Mouse (Mus musculus) liver, embryonic 16.5 days (tissue): ENCODE results near the gene Gm10322. TPM values are rescaled to one million over a fixed set of nuclear protein-coding genes. Genes with fewer than 3 reads are reported as not detected.

Experiments used
- ATAC-seq: fragments of 200-750 bp; cut with Nextera tagmentation; 2 replicates; pipeline ENCODE4 v1.8.0; 2017; ENCODE audit warnings: low read depth, mild to moderate bottlenecking, moderate number of reproducible peaks, moderate library complexity
- H3K27ac ChIP-seq: fragments of 300-500 bp; sonication (generic); 2 replicates; pipeline ENCODE4 v1.5.1; 2014; ENCODE audit warnings: mild to moderate bottlenecking, low read length
- H3K27me3 ChIP-seq: fragments of 300-500 bp; sonication (generic); 2 replicates; pipeline ENCODE4 v1.6.1; 2014; ENCODE audit warnings: low read depth, low read length, mixed read lengths; ENCODE audit not compliant: control insufficient read depth, insufficient read depth
- H3K36me3 ChIP-seq: fragments of 300-500 bp; sonication (generic); 2 replicates; pipeline ENCODE4 v1.6.1; 2014; ENCODE audit warnings: mild to moderate bottlenecking; ENCODE audit not compliant: control insufficient read depth, insufficient read depth
- H3K4me1 ChIP-seq: fragments of 300-500 bp; sonication (generic); 2 replicates; pipeline ENCODE4 v1.6.1; 2014; ENCODE audit warnings: low read depth, low read length, mixed read lengths; ENCODE audit not compliant: control insufficient read depth
- H3K4me2 ChIP-seq: fragments of 300-500 bp; sonication (generic); 2 replicates; pipeline ENCODE4 v1.6.1; 2014; ENCODE audit warnings: low read depth, low read length, mixed read lengths
- H3K4me3 ChIP-seq: fragments of 300-500 bp; sonication (generic); 2 replicates; pipeline ENCODE4 v1.5.1; 2014; ENCODE audit warnings: low read depth, mild to moderate bottlenecking, low read length
- H3K9ac ChIP-seq: fragments of 300-500 bp; sonication (generic); 2 replicates; pipeline ENCODE4 v1.6.1; 2014; ENCODE audit warnings: low read depth, low read length
- H3K9me3 ChIP-seq: fragments of 300-500 bp; sonication (generic); replicated peaks from 2 replicates; pipeline ENCODE4 v1.6.1; 2016; ENCODE audit warnings: low read length; ENCODE audit not compliant: control insufficient read depth
- WGBS: fragments of 180-500 bp; shearing (Covaris S2); extraction: QIAGEN DNeasy Blood & Tissue Kit; methylation state at CpG from one replicate; pipeline ENCODE4 v1.1.7; 2014; ENCODE audit not compliant: insufficient replicate concordance; 5-methylcytosine and 5-hydroxymethylcytosine counted together
- polyA plus RNA-seq: library from polyadenylated mRNA; unstranded; fragments of >200 nt; fragmentation: Nextera tagmentation; extraction: Ambion mirVana; gene quantifications from 2 replicates; pipeline ENCODE4 v1.2.1, GENCODE M21; 2015

The Gm10322 gene
- polyA plus RNA-seq, 1 experiment from 2014 or later, result not detected

- no peak for ATAC-seq
- no peak overlapping the region for H3K9ac ChIP-seq
- H3K4me1 ChIP-seq, result no peaks in the 10 kb centered on the region
- no peaks in the 10 kb centered on the region for H3K9me3 ChIP-seq
- 50% methylated on average over 2 of the region's 2 CpGs for WGBS
- no peak overlapping the region for H3K4me2 ChIP-seq
- H3K27ac ChIP-seq, result no peak overlapping the region
- no peak overlapping the region for H3K4me3 ChIP-seq
- no peaks in the 10 kb centered on the region for H3K27me3 ChIP-seq
- H3K36me3 ChIP-seq, result no peaks in the 10 kb centered on the region
Measured at GRCm38 (mm10) chr10:59664765-59665164, 48.9 kb downstream of the Gm10322 start.

GRCm38 (mm10) chr10:59665503-59666291 lies 49.8 kb downstream of the Gm10322 start:
- H3K36me3 ChIP-seq, result no peaks in the 10 kb centered on the region
- no peak for ATAC-seq
- H3K27me3 ChIP-seq, result no peaks in the 10 kb centered on the region
- 27% methylated on average over 13 of the region's 13 CpGs for WGBS
- no peak overlapping the region for H3K4me3 ChIP-seq
- 0 out of 2 replicates have a peak overlapping the region, but pooled peaks have one; percentile 12 for H3K4me2 ChIP-seq
- no peaks in the 10 kb centered on the region for H3K9me3 ChIP-seq
- H3K4me1 ChIP-seq, result no peaks in the 10 kb centered on the region
- no peak overlapping the region for H3K27ac ChIP-seq
- no peak overlapping the region for H3K9ac ChIP-seq

Other genes with a start within 250 kb of the Gm10322 start
- 3.3 and 5.6 TPM in 2 replicates for gene Gm10273, start 220.4 kb upstream of the Gm10322 start, polyA plus RNA-seq
- 57.6 and 60.4 TPM in 2 replicates for gene Pla2g12b, start 212.4 kb upstream of the Gm10322 start, polyA plus RNA-seq
- 21.0 and 21.8 TPM in 2 replicates for gene Oit3, start 174.3 kb upstream of the Gm10322 start, polyA plus RNA-seq
- 9.7 and 11.7 TPM in 2 replicates for gene Mcu, start 629 bp downstream of the Gm10322 start, polyA plus RNA-seq
- gene Micu1, start 86.4 kb downstream of the Gm10322 start, polyA plus RNA-seq, result 40.1 and 40.4 TPM in 2 replicates